Mouse (Mus musculus) intestine, embryonic 14.5 days (tissue): ENCODE measurements at regions not wholly inside any gene's neighbourhood (a gene's known extent, or its start where the extent isn't known, plus 50 kb on each side); places are given as distances from the start of the nearest gene placed in this dataset.

Experiments
- ATAC-seq: fragments of 200-750 bp; cut with Nextera tagmentation; replicated peaks from 2 replicates; pipeline ENCODE4 v1.8.0; 2017; ENCODE audit warnings: low read depth, moderate number of reproducible peaks, moderate TSS enrichment, moderate library complexity; ENCODE audit not compliant: low FRiP score, low TSS enrichment
- DNase-seq: peaks from one replicate; pipeline ENCODE4 v3.0.0-alpha.2; 2018; ENCODE audit warnings: low spot score
- H3K27ac ChIP-seq: fragments of 300-500 bp; sonication (generic); 2 replicates; pipeline ENCODE4 v1.5.1; 2014; ENCODE audit warnings: low read depth, mild to moderate bottlenecking, control low read depth
- H3K27me3 ChIP-seq: fragments of 300-500 bp; sonication (generic); replicated peaks from 2 replicates; pipeline ENCODE4 v1.6.1; 2014; ENCODE audit warnings: low read length, control low read depth; ENCODE audit not compliant: control insufficient read depth, insufficient read depth
- H3K36me3 ChIP-seq: fragments of 300-500 bp; sonication (generic); 2 replicates; pipeline ENCODE4 v1.6.1; 2014; ENCODE audit warnings: low read length, control low read depth; ENCODE audit not compliant: control insufficient read depth, insufficient read depth
- H3K4me1 ChIP-seq: fragments of 300-500 bp; sonication (generic); replicated peaks from 2 replicates; pipeline ENCODE4 v1.6.1; 2014; ENCODE audit warnings: low read length, control low read depth, mixed read lengths; ENCODE audit not compliant: control insufficient read depth, insufficient read depth
- H3K4me2 ChIP-seq: fragments of 300-500 bp; sonication (generic); 2 replicates; pipeline ENCODE4 v1.6.1; 2014; ENCODE audit warnings: low read length
- H3K4me3 ChIP-seq: fragments of 300-500 bp; sonication (generic); 2 replicates; pipeline ENCODE4 v1.5.1; 2014; ENCODE audit warnings: low read depth, low read length, control low read depth, mixed read lengths
- H3K9ac ChIP-seq: fragments of 300-500 bp; sonication (generic); 2 replicates; pipeline ENCODE4 v1.6.1; 2014; ENCODE audit warnings: mild to moderate bottlenecking, low read length
- H3K9me3 ChIP-seq: fragments of 300-500 bp; sonication (generic); 2 replicates; pipeline ENCODE4 v1.6.1; 2016; ENCODE audit warnings: low read length, control low read depth; ENCODE audit not compliant: control insufficient read depth
- WGBS: fragments of 180-500 bp; shearing (Covaris S2); extraction: QIAGEN DNeasy Blood & Tissue Kit; methylation state at CpG from one replicate; pipeline ENCODE4 v1.1.7; 2014; 5-methylcytosine and 5-hydroxymethylcytosine counted together

DNA sequence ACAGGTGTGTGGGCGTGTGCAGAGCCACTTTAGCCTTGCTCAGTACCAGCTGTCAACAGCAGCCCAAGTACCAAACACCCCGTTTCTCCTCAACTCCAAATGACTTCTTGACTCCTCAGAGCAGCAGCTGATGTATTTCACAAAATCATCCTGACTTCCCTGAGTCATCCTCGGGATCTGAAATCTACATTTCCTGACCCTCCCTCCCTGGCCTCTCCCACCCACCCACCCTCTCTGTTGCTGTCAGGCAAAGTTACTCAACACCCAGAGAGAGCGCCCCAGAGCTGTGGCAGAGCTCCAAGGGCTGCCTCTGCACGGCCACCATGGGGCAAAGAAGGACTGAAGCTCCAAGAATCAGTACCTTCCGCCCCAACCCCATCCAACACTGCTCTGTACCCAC, 83.5 kb upstream of the Cyp1b1 start:
- DNase-seq (no peak), ATAC-seq (no peak)
- no peaks in the 10 kb centered on the region for H3K36me3 ChIP-seq
- no peaks in the 10 kb centered on the region for H3K4me1 ChIP-seq
- no peaks in the 10 kb centered on the region for H3K27me3 ChIP-seq
- 73% methylated on average over 6 of the region's 6 CpGs for WGBS
- H3K4me3 ChIP-seq, result no peak overlapping the region
- no peaks in the 10 kb centered on the region for H3K9me3 ChIP-seq
- no peak overlapping the region for H3K4me2 ChIP-seq
- no peak overlapping the region for H3K27ac ChIP-seq
- no peak overlapping the region for H3K9ac ChIP-seq

GRCm38 (mm10) chr17:79790166-79790565, 75.3 kb upstream of the Cyp1b1 start:
- Histone ChIP-seq H3K36me3 (no peaks in the 10 kb centered on the region), H3K4me1 (peaks cover 4% of the 10 kb centered on the region), H3K4me2 (no peak overlapping the region), H3K27ac (peak overlapping the region; percentile 30; the same call in 1 of the 2 replicates), H3K9ac (no peak overlapping the region), H3K4me3 (no peak overlapping the region), H3K27me3 (no peaks in the 10 kb centered on the region), H3K9me3 (no peaks in the 10 kb centered on the region)
- 22% methylated on average over 7 of the region's 7 CpGs for WGBS
- no peak for DNase-seq
- ATAC-seq, result no peak

DNA sequence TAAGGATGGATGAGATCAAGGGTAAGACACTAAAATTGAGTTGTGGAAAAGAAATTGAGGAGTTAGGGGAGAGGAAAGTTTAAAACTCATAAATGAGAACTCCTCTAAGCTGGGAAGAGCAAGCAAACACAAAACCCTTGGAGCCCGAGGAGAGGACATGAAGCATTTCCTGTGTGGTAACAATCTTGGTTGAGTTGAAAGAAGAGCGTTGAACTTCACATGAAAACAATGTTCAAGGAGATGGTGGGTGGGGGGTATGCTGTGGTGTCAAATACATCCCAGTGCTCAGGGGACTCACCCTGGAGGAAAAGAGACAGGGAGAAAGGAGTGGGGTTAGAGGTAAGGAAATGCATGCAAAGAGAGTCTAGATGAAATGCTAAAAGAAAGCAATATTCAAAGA, 72.3 kb upstream of the Cyp1b1 start:
- Histone ChIP-seq H3K9me3 (no peaks in the 10 kb centered on the region), H3K9ac (no peak overlapping the region), H3K27me3 (no peaks in the 10 kb centered on the region), H3K4me1 (peaks cover 4% of the 10 kb centered on the region), H3K36me3 (no peaks in the 10 kb centered on the region), H3K4me3 (no peak overlapping the region), H3K4me2 (no peak overlapping the region), H3K27ac (no peak overlapping the region)
- DNase-seq (no peak), ATAC-seq (no peak)
- WGBS, result 70% methylated on average over 2 of the region's 2 CpGs

GRCm38 (mm10) chr17:79786691-79787090, 71.8 kb upstream of the Cyp1b1 start:
- Histone ChIP-seq H3K4me3 (no peak overlapping the region), H3K4me1 (peaks cover 4% of the 10 kb centered on the region), H3K9me3 (no peaks in the 10 kb centered on the region), H3K4me2 (no peak overlapping the region), H3K27me3 (no peaks in the 10 kb centered on the region), H3K27ac (no peak overlapping the region), H3K36me3 (no peaks in the 10 kb centered on the region), H3K9ac (no peak overlapping the region)
- ATAC-seq, result no peak
- 82% methylated on average over 5 of the region's 5 CpGs for WGBS
- no peak for DNase-seq

DNA sequence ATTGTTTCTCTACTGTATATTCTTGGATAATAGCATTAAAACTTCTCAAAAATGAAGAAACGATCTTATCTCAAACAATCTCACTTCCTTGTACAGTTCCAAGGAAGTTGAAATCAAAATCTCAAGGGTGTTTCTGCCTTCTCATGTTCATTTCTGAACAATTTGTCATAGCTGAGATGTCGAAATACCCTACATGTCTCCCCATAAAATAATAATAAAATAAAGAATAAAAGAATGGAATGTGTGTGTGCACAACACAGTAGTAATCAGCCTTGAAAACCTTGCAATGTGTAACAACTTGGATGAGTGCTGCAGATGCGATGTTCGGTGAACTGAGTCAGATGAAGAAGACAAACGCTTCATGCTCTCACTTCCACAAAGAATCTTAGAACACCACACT, 71.4 kb upstream of the Cyp1b1 start:
- no peaks in the 10 kb centered on the region for H3K27me3 ChIP-seq
- peaks cover 4% of the 10 kb centered on the region for H3K4me1 ChIP-seq
- H3K9ac ChIP-seq, result no peak overlapping the region
- no peak for DNase-seq
- no peaks in the 10 kb centered on the region for H3K9me3 ChIP-seq
- no peaks in the 10 kb centered on the region for H3K36me3 ChIP-seq
- WGBS, result 93% methylated on average over 5 of the region's 5 CpGs
- H3K4me2 ChIP-seq, result no peak overlapping the region
- no peak for ATAC-seq
- H3K27ac ChIP-seq, result no peak overlapping the region
- H3K4me3 ChIP-seq, result no peak overlapping the region

GRCm38 (mm10) chr17:79784256-79784870, 69.5 kb upstream of the Cyp1b1 start:
- no peak overlapping the region for H3K9ac ChIP-seq
- H3K27ac ChIP-seq, result no peak overlapping the region
- H3K27me3 ChIP-seq, result no peaks in the 10 kb centered on the region
- 72% methylated on average over 6 of the region's 6 CpGs for WGBS
- H3K36me3 ChIP-seq, result no peaks in the 10 kb centered on the region
- H3K4me1 ChIP-seq, result peaks cover 4% of the 10 kb centered on the region; the same call in 1 of the 2 replicates
- no peak for DNase-seq
- peaks cover 6% of the 10 kb centered on the region; the same call in 1 of the 2 replicates for H3K9me3 ChIP-seq
- H3K4me2 ChIP-seq, result no peak overlapping the region
- H3K4me3 ChIP-seq, result no peak overlapping the region
- ATAC-seq, result no peak

GRCm38 (mm10) chr17:79781733-79782663, 67.1 kb upstream of the Cyp1b1 start:
- Histone ChIP-seq H3K9ac (no peak overlapping the region), H3K9me3 (peaks cover 6% of the 10 kb centered on the region; the same call in 1 of the 2 replicates), H3K4me1 (no peaks in the 10 kb centered on the region), H3K27ac (no peak overlapping the region), H3K27me3 (no peaks in the 10 kb centered on the region), H3K36me3 (no peaks in the 10 kb centered on the region), H3K4me2 (no peak overlapping the region), H3K4me3 (no peak overlapping the region)
- 89% methylated on average over 13 of the region's 13 CpGs for WGBS
- ATAC-seq, result no peak
- no peak for DNase-seq

DNA sequence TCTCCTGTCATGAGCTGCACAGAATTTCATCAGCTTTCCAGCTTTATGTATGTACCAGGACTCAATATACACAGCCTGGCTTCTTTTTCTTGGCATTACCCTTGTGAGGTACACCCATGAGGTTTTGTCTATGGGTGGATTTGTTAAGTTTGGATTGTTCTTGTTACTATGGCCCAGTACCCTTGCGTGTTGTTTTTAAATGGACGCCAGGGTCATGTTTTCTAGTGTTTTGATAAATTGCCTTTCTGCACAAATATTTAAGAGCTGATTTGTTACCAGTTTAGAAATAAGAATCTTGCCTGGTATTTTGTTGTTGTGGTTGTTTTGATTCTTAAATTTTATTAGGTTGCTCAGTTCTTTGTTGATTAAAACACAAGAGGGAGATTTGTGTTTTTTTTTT, 66.4 kb upstream of the Cyp1b1 start:
- Histone ChIP-seq H3K9ac (no peak overlapping the region), H3K4me2 (no peak overlapping the region), H3K4me3 (no peak overlapping the region), H3K27ac (no peak overlapping the region), H3K27me3 (no peaks in the 10 kb centered on the region), H3K4me1 (no peaks in the 10 kb centered on the region), H3K9me3 (peaks cover 6% of the 10 kb centered on the region; the same call in 1 of the 2 replicates), H3K36me3 (no peaks in the 10 kb centered on the region)
- ATAC-seq (no peak), DNase-seq (no peak)
- 88% methylated on average over 2 of the region's 2 CpGs for WGBS
